8 mouse cellular contexts compared by ENCODE assay signal in the genomic region with DNA sequence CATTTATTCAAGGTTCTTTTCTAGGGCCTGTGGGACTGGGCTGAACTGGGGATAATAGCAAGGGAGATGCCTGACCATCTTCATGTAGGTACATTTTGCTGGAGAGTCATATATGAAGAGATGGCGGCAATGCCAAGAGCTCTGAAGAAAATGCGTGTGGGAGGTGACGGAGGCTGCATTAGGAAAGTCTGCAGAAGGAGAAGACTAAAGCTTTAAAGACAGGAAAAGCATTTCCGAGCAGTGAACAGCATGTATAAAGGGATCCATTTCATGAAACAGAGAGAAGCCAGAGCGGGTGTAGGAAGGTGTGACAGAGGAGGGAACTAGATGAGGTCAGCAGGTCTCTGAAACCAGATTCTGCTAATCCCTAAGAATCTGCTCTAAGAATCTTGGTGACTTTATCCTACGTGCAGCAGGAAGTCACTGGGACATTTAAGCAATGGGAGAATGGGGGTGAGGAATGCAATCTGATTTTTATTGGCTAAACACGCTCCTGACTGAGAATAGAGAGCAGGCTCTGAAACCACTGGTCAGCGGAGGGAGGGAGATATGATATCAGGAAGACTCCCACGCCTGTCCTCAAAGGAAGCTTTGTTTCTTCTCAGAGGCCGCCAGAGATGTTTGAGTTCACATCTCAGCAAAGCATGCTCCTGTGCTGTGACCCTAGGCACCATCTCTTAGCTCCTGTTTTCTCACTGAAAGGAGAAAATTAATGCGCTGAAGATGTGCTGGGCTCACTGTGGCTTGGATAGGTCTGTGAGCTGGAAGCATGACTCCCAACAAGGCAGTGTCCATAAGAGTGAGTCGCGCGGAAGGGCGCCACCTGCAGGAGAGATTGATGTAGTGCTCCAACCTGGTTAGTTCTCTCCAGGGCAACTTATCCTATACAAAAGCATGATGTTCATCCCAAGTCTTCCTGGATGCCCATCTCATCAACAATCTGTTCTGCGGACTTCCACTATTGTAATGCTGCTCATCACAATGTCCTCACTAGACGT. TPM values are rescaled to one million over a fixed set of nuclear protein-coding genes. Genes with fewer than 3 reads are reported as not detected.
DNase-seq lines count a peak whose midpoint lies in the region; ATAC-seq and TF ChIP-seq lines count a peak whose summit lies in the region.

No protein-coding gene starts in this region.

- H3K9me3 ChIP-seq in hindbrain, embryonic 11.5 days (ENCODE audit: control insufficient read depth, low read length), result no peaks in the 10 kb centered on the region
- H3K9me3 ChIP-seq in liver, postnatal 0 days (ENCODE audit: low read length), result no peaks in the 10 kb centered on the region

- no peak for TF ChIP-seq EP300 in liver, postnatal 0 days (IDR thresholded peaks at IDR 0.05; ENCODE audit: low read depth)

- CTCF ChIA-PET in Patski (lab: Charles Lee), result interaction anchor here (0.7 to 2.2 kb wide), 10 partner anchors 7 to 155 kb away, joined by 3 to 14 read pairs (median 4); no protein-coding TSS in a partner anchor

- intact Hi-C loops in left cerebral cortex, postnatal 4 days (cut with DNase I), result loop anchor here (10.0 kb wide), 2 partner anchors 254 to 804 kb away; partner anchors contain the start of gene Fgf18
- intact Hi-C loops in left cerebral cortex, postnatal 14 days (cut with DNase I), result loop anchor here (5.0 kb wide), 1 partner anchor 162 kb away; no protein-coding TSS in a partner anchor

- DNase-seq in left cerebral cortex, postnatal 4 days, result peak; percentile 63
- DNase-seq in left cerebral cortex, postnatal 14 days (ENCODE audit: low spot score in 2 of 2), result no peak
- DNase-seq in Patski (ENCODE audit: low read depth, low spot score), result no peak
- DNase-seq in embryo, embryonic 9.5 days (ENCODE audit: extremely low spot score), result peak; percentile 68
- peak; percentile 81 for DNase-seq in hindbrain, embryonic 11.5 days (ENCODE audit: low spot score)
- peak; percentile 76 for DNase-seq in liver, postnatal 0 days
- DNase-seq in right cerebral cortex, postnatal 14 days, result peak; percentile 47
- DNase-seq in urinary bladder, postnatal 25 days (ENCODE audit: low spot score), result no peak

- no peaks in the 10 kb centered on the region for H3K27me3 ChIP-seq in Patski
- no peaks in the 10 kb centered on the region for H3K27me3 ChIP-seq in hindbrain, embryonic 11.5 days (ENCODE audit: control insufficient read depth, insufficient read depth, low read length)
- H3K27me3 ChIP-seq in liver, postnatal 0 days (ENCODE audit: insufficient read depth, low read length), result 0 out of 2 replicates have a peak, but pooled peaks cover 2% of the 10 kb centered on the region

- H3K4me3 ChIP-seq in hindbrain, embryonic 11.5 days (ENCODE audit: low read depth, low read length), result no peak overlapping the region
- H3K4me3 ChIP-seq in liver, postnatal 0 days (ENCODE audit: low read depth, low read length), result no peak overlapping the region

- peak; percentile 81 for TF ChIP-seq CTCF in Patski (IDR thresholded peaks at IDR 0.05)
- peak; percentile 84 for TF ChIP-seq CTCF in liver, postnatal 0 days (IDR thresholded peaks at IDR 0.05; ENCODE audit: low read depth)

- ATAC-seq in Patski, result peak; percentile 61
- peak; percentile 59; the same call in 1 of the 2 replicates for ATAC-seq in hindbrain, embryonic 11.5 days (ENCODE audit: low FRiP score)
- no peak for ATAC-seq in liver, postnatal 0 days

- WGBS in hindbrain, embryonic 11.5 days, result 45% methylated on average over 17 of the region's 17 CpGs
- WGBS in liver, postnatal 0 days (ENCODE audit: insufficient replicate concordance), result 40% methylated on average over 17 of the region's 17 CpGs

- H3K36me3 ChIP-seq in hindbrain, embryonic 11.5 days (ENCODE audit: control insufficient read depth, insufficient read depth, low read length), result no peaks in the 10 kb centered on the region
- H3K36me3 ChIP-seq in liver, postnatal 0 days (replicated peaks; ENCODE audit: insufficient read depth, low read length), result no peaks in the 10 kb centered on the region

- POLR2A ChIA-PET in Patski (lab: Charles Lee), result no interaction called here

- no peak overlapping the region for H3K27ac ChIP-seq in hindbrain, embryonic 11.5 days (ENCODE audit: low read depth, low read length)
- H3K27ac ChIP-seq in liver, postnatal 0 days (ENCODE audit: low read depth), result no peak overlapping the region

- in situ Hi-C loops in Patski (cut with MboI; ENCODE audit: low pct_unique_long_range_greater_than_20kb), result no loop called here

- H3K4me1 ChIP-seq in hindbrain, embryonic 11.5 days (replicated peaks; ENCODE audit: control insufficient read depth, insufficient read depth, low read length), result no peaks in the 10 kb centered on the region
- H3K4me1 ChIP-seq in liver, postnatal 0 days (ENCODE audit: insufficient read depth), result peaks cover 3% of the 10 kb centered on the region; the same call in 1 of the 2 replicates

- no peak overlapping the region for H3K9ac ChIP-seq in hindbrain, embryonic 11.5 days (ENCODE audit: low read depth, low read length)
- no peak overlapping the region for H3K9ac ChIP-seq in liver, postnatal 0 days (replicated peaks)

- H3K4me2 ChIP-seq in hindbrain, embryonic 11.5 days (replicated peaks; ENCODE audit: low read depth, low read length), result no peak overlapping the region
- no peak overlapping the region for H3K4me2 ChIP-seq in liver, postnatal 0 days (ENCODE audit: low read depth, low read length)

RNA-seq across cellular contexts. Expression of gene Sh3pxd2b, which starts 6.8 kb away (rescaled TPM):
- total RNA-seq in left cerebral cortex, postnatal 4 days (2021), result 10 to 100 TPM; 43.8 to 48.2 TPM
- total RNA-seq in left cerebral cortex, postnatal 14 days (2021), result 10 to 100 TPM; 20.7 to 23.2 TPM
- polyA plus RNA-seq in Patski (2021), result 38.4 TPM
- 21.1 and 24.2 TPM in 2 replicates for polyA plus RNA-seq in hindbrain, embryonic 11.5 days (2014; fragmentation: Nextera tagmentation; extraction: Ambion mirVana)
- polyA plus RNA-seq in liver, postnatal 0 days (2015; fragmentation: Nextera tagmentation; extraction: Ambion mirVana), result 0.49 and 0.79 TPM in 2 replicates

RNA-seq across cellular contexts. Expression of gene Hbq1a, which starts 40.9 kb away (rescaled TPM):
- total RNA-seq in left cerebral cortex, postnatal 4 days (2021), result 1 to 10 TPM; 1.9 to 3.1 TPM
- total RNA-seq in left cerebral cortex, postnatal 14 days (2021), result 1 to 10 TPM in 1 of 2 experiments, not detected in 1; 1.1 TPM
- not detected for polyA plus RNA-seq in Patski (2021)
- polyA plus RNA-seq in hindbrain, embryonic 11.5 days (2014; fragmentation: Nextera tagmentation; extraction: Ambion mirVana), result not detected in 2 replicates
- polyA plus RNA-seq in liver, postnatal 0 days (2015; fragmentation: Nextera tagmentation; extraction: Ambion mirVana), result 3.0 and 4.4 TPM in 2 replicates

RNA-seq across cellular contexts. Expression of gene Hba-a2, which starts 44.5 kb away (rescaled TPM):
- total RNA-seq in left cerebral cortex, postnatal 4 days (2021), result 100 to 1,000 TPM in 1 of 2 experiments, 10 to 100 TPM in 1; 33.9 to 114 TPM
- 100 to 1,000 TPM; 768 to 806 TPM for total RNA-seq in left cerebral cortex, postnatal 14 days (2021)
- polyA plus RNA-seq in Patski (2021), result not detected
- polyA plus RNA-seq in hindbrain, embryonic 11.5 days (2014; fragmentation: Nextera tagmentation; extraction: Ambion mirVana), result 5,394 and 5,453 TPM in 2 replicates
- 64,656 and 66,091 TPM in 2 replicates for polyA plus RNA-seq in liver, postnatal 0 days (2015; fragmentation: Nextera tagmentation; extraction: Ambion mirVana)

RNA-seq across cellular contexts. Expression of gene Hbq1b, which starts 54.0 kb away (rescaled TPM):
- total RNA-seq in left cerebral cortex, postnatal 4 days (2021), result 1 to 10 TPM; 3.4 to 5.2 TPM
- total RNA-seq in left cerebral cortex, postnatal 14 days (2021), result 1 to 10 TPM; 1.4 to 2.2 TPM
- polyA plus RNA-seq in Patski (2021), result not detected
- polyA plus RNA-seq in hindbrain, embryonic 11.5 days (2014; fragmentation: Nextera tagmentation; extraction: Ambion mirVana), result 6.7 and 7.2 TPM in 2 replicates
- polyA plus RNA-seq in liver, postnatal 0 days (2015; fragmentation: Nextera tagmentation; extraction: Ambion mirVana), result 70.9 and 75.1 TPM in 2 replicates

RNA-seq across cellular contexts. Expression of gene Hba-a1, which starts 57.5 kb away (rescaled TPM):
- 100 to 1,000 TPM in 1 of 2 experiments, 10 to 100 TPM in 1; 42.1 to 158 TPM for total RNA-seq in left cerebral cortex, postnatal 4 days (2021)
- total RNA-seq in left cerebral cortex, postnatal 14 days (2021), result 100 to 1,000 TPM; 855 to 863 TPM
- not detected for polyA plus RNA-seq in Patski (2021)
- polyA plus RNA-seq in hindbrain, embryonic 11.5 days (2014; fragmentation: Nextera tagmentation; extraction: Ambion mirVana), result 2,798 and 2,861 TPM in 2 replicates
- polyA plus RNA-seq in liver, postnatal 0 days (2015; fragmentation: Nextera tagmentation; extraction: Ambion mirVana), result 32,136 and 32,798 TPM in 2 replicates

Comparison
In these comparisons a context has a peak if more than half of its experiments do, and no peak if none do; other contexts are left out.
1. DNase-seq: peak in left cerebral cortex, postnatal 4 days (single experiment), embryo, embryonic 9.5 days (single experiment), hindbrain, embryonic 11.5 days (single experiment), liver, postnatal 0 days (single experiment) and right cerebral cortex, postnatal 14 days (single experiment); none in left cerebral cortex, postnatal 14 days (0 of 2), Patski (single experiment) and urinary bladder, postnatal 25 days (single experiment).
2. RNA of gene Sh3pxd2b, which starts 6.8 kb away (polyA plus RNA-seq): 38.4 TPM in Patski (single experiment) and 21.1 to 24.2 TPM in hindbrain, embryonic 11.5 days; 0.49 to 0.79 TPM in liver, postnatal 0 days; every median in the first group is over 10 times any median in the second.
3. RNA of gene Hba-a2, which starts 44.5 kb away (polyA plus RNA-seq): 64,656 to 66,091 TPM in liver, postnatal 0 days and 5,394 to 5,453 TPM in hindbrain, embryonic 11.5 days; not detected in Patski (single experiment); every median in the first group is over 1,000 times any median in the second.